Mouse (Mus musculus) heart, postnatal 0 days (tissue): ENCODE measurements at regions not wholly inside any gene's neighbourhood (a gene's known extent, or its start where the extent isn't known, plus 50 kb on each side); places are given as distances from the start of the nearest gene placed in this dataset.

Experiments used
- ATAC-seq: fragments of 200-750 bp; cut with Nextera tagmentation; 2 replicates; pipeline ENCODE4 v1.8.0; 2017; ENCODE audit warnings: low read depth, moderate number of reproducible peaks, moderate library complexity; ENCODE audit not compliant: insufficient read depth
- DNase-seq: peaks from one replicate; pipeline ENCODE4 v3.0.0-alpha.2; 2016; ENCODE audit warnings: low spot score
- H3K27ac ChIP-seq: fragments of 300-500 bp; sonication (generic); 2 replicates; pipeline ENCODE4 v1.5.1; 2014; ENCODE audit warnings: low read depth, mild to moderate bottlenecking
- H3K27me3 ChIP-seq: fragments of 300-500 bp; sonication (generic); 2 replicates; pipeline ENCODE4 v1.6.1; 2014; ENCODE audit warnings: low read length, mixed read lengths; ENCODE audit not compliant: control insufficient read depth, insufficient read depth
- H3K36me3 ChIP-seq: fragments of 300-500 bp; sonication (generic); replicated peaks from 2 replicates; pipeline ENCODE4 v1.6.1; 2014; ENCODE audit warnings: low read length, mixed read lengths; ENCODE audit not compliant: control insufficient read depth, insufficient read depth
- H3K4me1 ChIP-seq: fragments of 300-500 bp; sonication (generic); 2 replicates; pipeline ENCODE4 v1.6.1; 2014; ENCODE audit warnings: antibody characterized with exemption; ENCODE audit not compliant: control insufficient read depth, insufficient read depth
- H3K4me2 ChIP-seq: fragments of 300-500 bp; sonication (generic); 2 replicates; pipeline ENCODE4 v1.6.1; 2014; ENCODE audit warnings: low read depth, mild to moderate bottlenecking, low read length, moderate library complexity
- H3K4me3 ChIP-seq: fragments of 300-500 bp; sonication (generic); 2 replicates; pipeline ENCODE4 v1.5.1; 2014; ENCODE audit warnings: low read depth, low read length
- H3K9ac ChIP-seq: fragments of 300-500 bp; sonication (generic); replicated peaks from 2 replicates; pipeline ENCODE4 v1.6.1; 2014; ENCODE audit warnings: low read depth, low read length, mixed read lengths
- H3K9me3 ChIP-seq: fragments of 300-500 bp; sonication (generic); replicated peaks from 2 replicates; pipeline ENCODE4 v1.6.1; 2016; ENCODE audit warnings: low read length; ENCODE audit not compliant: control insufficient read depth
- CTCF ChIP-seq: IDR thresholded peaks from 2 replicates; pipeline ENCODE4 v1.5.1; 2016; ENCODE audit warnings: antibody characterized with exemption, control low read depth, low read depth
- EP300 ChIP-seq: IDR thresholded peaks from 2 replicates; pipeline ENCODE4 v1.6.1; 2016; ENCODE audit warnings: antibody characterized with exemption, low read depth
- WGBS: fragments of 180-500 bp; shearing (Covaris S2); extraction: QIAGEN DNeasy Blood & Tissue Kit; methylation state at CpG from one replicate; pipeline ENCODE4 v1.1.7; 2014; 5-methylcytosine and 5-hydroxymethylcytosine counted together

DNA sequence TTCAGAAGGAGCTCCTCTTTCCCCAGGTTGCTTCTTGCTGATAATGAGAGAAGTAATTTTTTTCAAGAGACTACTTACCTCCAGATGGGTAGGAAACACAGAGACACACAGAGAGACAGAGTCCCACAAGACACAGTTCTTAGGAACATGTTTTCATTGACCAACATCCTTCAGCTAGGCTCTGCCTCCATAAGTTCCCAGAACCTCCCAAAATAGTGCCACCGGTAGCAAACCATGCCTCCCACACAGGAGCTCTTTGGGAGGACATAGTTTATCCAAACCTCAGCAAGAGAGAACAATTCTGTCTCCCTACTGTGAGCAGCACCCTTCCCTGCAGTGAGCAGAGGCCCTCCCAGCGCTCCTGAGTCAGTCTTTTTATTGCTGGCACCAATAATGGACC is 67.2 kb downstream of the 1700001O22Rik start:
- Histone ChIP-seq H3K9me3 (no peaks in the 10 kb centered on the region), H3K4me2 (no peak overlapping the region), H3K9ac (no peak overlapping the region), H3K36me3 (no peaks in the 10 kb centered on the region), H3K4me1 (no peaks in the 10 kb centered on the region), H3K27me3 (no peaks in the 10 kb centered on the region), H3K4me3 (no peak overlapping the region), H3K27ac (no peak overlapping the region)
- TF ChIP-seq EP300 (no peak), CTCF (no peak)
- ATAC-seq: no peak
- no peak for DNase-seq
- WGBS: 66% methylated on average over 2 of the region's 2 CpGs

DNA sequence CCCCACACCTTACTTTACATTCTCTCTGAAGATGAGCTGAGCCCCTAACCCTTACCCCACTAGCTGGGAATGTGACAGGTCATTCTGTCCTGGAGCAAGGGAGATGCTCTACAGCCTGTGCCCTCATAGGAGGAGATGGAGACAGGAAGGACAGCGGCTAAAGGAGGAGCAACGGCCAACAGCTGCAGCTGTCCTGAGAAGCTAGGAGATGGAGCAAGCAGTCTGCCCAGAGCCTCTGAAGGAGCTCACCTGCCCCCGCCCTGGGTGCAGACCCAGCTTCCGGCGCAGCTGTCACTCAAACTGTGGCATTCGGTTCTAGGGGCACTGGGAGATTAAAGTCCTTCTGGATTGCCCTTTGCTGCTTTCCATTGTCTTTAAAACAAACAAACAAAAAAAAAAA is 69.6 kb downstream of the 1700001O22Rik start:
- TF ChIP-seq CTCF: no peak
- TF ChIP-seq EP300: no peak
- H3K9ac ChIP-seq: no peak overlapping the region
- no peak for DNase-seq
- H3K9me3 ChIP-seq: no peaks in the 10 kb centered on the region
- H3K4me1 ChIP-seq: no peaks in the 10 kb centered on the region
- H3K4me3 ChIP-seq: no peak overlapping the region
- no peaks in the 10 kb centered on the region for H3K36me3 ChIP-seq
- H3K27me3 ChIP-seq: no peaks in the 10 kb centered on the region
- 35% methylated on average over 6 of the region's 6 CpGs for WGBS
- no peak overlapping the region for H3K4me2 ChIP-seq
- H3K27ac ChIP-seq: no peak overlapping the region
- no peak for ATAC-seq

DNA sequence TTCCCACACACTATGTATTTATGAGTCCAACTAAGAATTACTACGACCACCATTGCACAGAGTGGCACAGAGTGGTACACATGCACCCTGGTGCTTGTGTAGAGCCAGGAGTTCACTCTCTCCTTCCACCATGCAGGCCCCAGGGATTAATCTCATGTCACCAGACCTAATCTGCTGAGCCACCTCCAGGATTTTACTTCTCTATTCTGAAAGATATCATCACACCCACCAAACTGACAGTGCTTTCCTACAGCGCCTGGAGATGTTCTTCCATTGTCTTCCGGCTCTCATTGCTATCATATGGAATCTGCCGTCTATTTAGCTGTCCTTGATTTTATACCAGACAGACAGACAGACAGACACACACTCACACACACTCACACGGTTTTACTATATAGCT is 71.6 kb downstream of the 1700001O22Rik start:
- Histone ChIP-seq H3K36me3 (no peaks in the 10 kb centered on the region), H3K4me1 (no peaks in the 10 kb centered on the region), H3K4me2 (no peak overlapping the region), H3K4me3 (no peak overlapping the region), H3K9ac (no peak overlapping the region), H3K9me3 (no peaks in the 10 kb centered on the region), H3K27me3 (no peaks in the 10 kb centered on the region), H3K27ac (no peak overlapping the region)
- 91% methylated on average over 5 of the region's 5 CpGs for WGBS
- ATAC-seq: no peak
- DNase-seq: no peak
- TF ChIP-seq CTCF (no peak), EP300 (no peak)

GRCm38 (mm10) chr2:30727948-30728347 is 75.5 kb downstream of the 1700001O22Rik start:
- no peak overlapping the region for H3K9ac ChIP-seq
- H3K9me3 ChIP-seq: no peaks in the 10 kb centered on the region
- no peak overlapping the region for H3K4me3 ChIP-seq
- no peaks in the 10 kb centered on the region for H3K36me3 ChIP-seq
- H3K27me3 ChIP-seq: no peaks in the 10 kb centered on the region
- no peak for DNase-seq
- no peak overlapping the region for H3K4me2 ChIP-seq
- no peak for TF ChIP-seq EP300
- TF ChIP-seq CTCF: no peak
- H3K27ac ChIP-seq: no peak overlapping the region
- ATAC-seq: no peak
- 81% methylated on average over 6 of the region's 6 CpGs for WGBS
- H3K4me1 ChIP-seq: no peaks in the 10 kb centered on the region

GRCm38 (mm10) chr2:30725601-30726489 is 77.6 kb downstream of the 1700001O22Rik start:
- Histone ChIP-seq H3K9ac (0 out of 2 replicates have a peak overlapping the region, but pooled peaks have one; percentile 16), H3K4me3 (no peak overlapping the region), H3K27ac (no peak overlapping the region), H3K27me3 (no peaks in the 10 kb centered on the region), H3K9me3 (no peaks in the 10 kb centered on the region), H3K4me1 (peaks cover 11% of the 10 kb centered on the region), H3K36me3 (no peaks in the 10 kb centered on the region), H3K4me2 (peak overlapping the region; percentile 50)
- peak; percentile 47 for ATAC-seq
- WGBS: 21% methylated on average over 38 of the region's 38 CpGs
- TF ChIP-seq EP300 (no peak), CTCF (peak; percentile 9; the same call in 1 of the 2 replicates)
- DNase-seq: no peak
